Mouse (Mus musculus): ENCODE measurements at regions not wholly inside any gene's neighbourhood (a gene's known extent, or its start where the extent isn't known, plus 50 kb on each side); places are given as distances from the start of the nearest gene placed in this dataset.

- TF ChIP-seq GATA1 (IDR thresholded peaks at IDR 0.05; ENCODE audit: borderline replicate concordance, low read length) = no peak
- TF ChIP-seq FLI1 (IDR thresholded peaks at IDR 0.05; ENCODE audit: low read length) = no peak
Measured at GRCm38 (mm10) chr3:147419129-147419528, 567.0 kb downstream of the Ttll7 start.

Data from megakaryocyte, embryonic 14.5 days (primary cell).